Mouse (Mus musculus) ES-Bruce4 (cell line): Measurements from ENCODE around the gene Caly. TPM values are rescaled to one million over a fixed set of nuclear protein-coding genes. Genes with fewer than 3 reads are reported as not detected.

Experiments used
- H3K27ac ChIP-seq: 2 replicates; pipeline ENCODE4 v1.5.1; 2012; ENCODE audit warnings: low read length, inconsistent platforms; ENCODE audit not compliant: insufficient read depth
- H3K27me3 ChIP-seq: 2 replicates; pipeline ENCODE4 v1.6.1; 2012; ENCODE audit warnings: mild to moderate bottlenecking, low read length, inconsistent platforms; ENCODE audit not compliant: control insufficient read depth, poor library complexity, insufficient read depth, severe bottlenecking
- H3K36me3 ChIP-seq: 2 replicates; pipeline ENCODE4 v1.6.1; 2012; ENCODE audit warnings: inconsistent platforms, mild to moderate bottlenecking, low read length, moderate library complexity; ENCODE audit not compliant: control insufficient read depth, poor library complexity, insufficient read depth, severe bottlenecking
- H3K4me1 ChIP-seq: one replicate; pipeline ENCODE4 v1.8.1; 2011; ENCODE audit warnings: low read length; ENCODE audit not compliant: control insufficient read depth, insufficient read depth
- H3K4me3 ChIP-seq: 2 replicates; pipeline ENCODE4 v1.5.1; 2011; ENCODE audit warnings: low read depth, mild to moderate bottlenecking, low read length
- H3K9ac ChIP-seq: 2 replicates; pipeline ENCODE4 v1.6.1; 2012; ENCODE audit warnings: low read depth, mild to moderate bottlenecking, inconsistent platforms; ENCODE audit not compliant: poor library complexity, severe bottlenecking
- H3K9me3 ChIP-seq: replicated peaks from 2 replicates; pipeline ENCODE4 v1.6.1; 2012; ENCODE audit warnings: mild to moderate bottlenecking, low read length, inconsistent platforms; ENCODE audit not compliant: control insufficient read depth, poor library complexity, insufficient read depth, severe bottlenecking
- CTCF ChIP-seq: IDR thresholded peaks from one replicate; pipeline ENCODE4 v1.8.1; 2011; ENCODE audit warnings: low read depth, low read length
- EP300 ChIP-seq: IDR thresholded peaks from 2 replicates; pipeline ENCODE4 v1.6.1; 2011; ENCODE audit warnings: low read depth, low read length; ENCODE audit not compliant: insufficient read depth
- POLR2A ChIP-seq: IDR thresholded peaks from one replicate; pipeline ENCODE4 v1.8.1; 2011; ENCODE audit warnings: low read length; ENCODE audit not compliant: insufficient read depth
- polyA plus RNA-seq: library from polyadenylated mRNA; stranded (reverse); fragments of >200 nt; gene quantifications from 2 replicates; pipeline ENCODE4 v1.2.4, GENCODE M21; 2011; ENCODE audit warnings: low read depth; ENCODE audit not compliant: missing spikeins, insufficient read depth, insufficient read length

The Caly gene
- polyA plus RNA-seq, 1 experiment: 0.84 TPM

- Histone ChIP-seq H3K27me3 (no peaks in the 10 kb centered on the region), H3K36me3 (no peaks in the 10 kb centered on the region), H3K27ac (no peak overlapping the region), H3K9ac (no peak overlapping the region), H3K9me3 (no peaks in the 10 kb centered on the region), H3K4me3 (no peak overlapping the region), H3K4me1 (peaks cover 7% of the 10 kb centered on the region)
- no peak for TF ChIP-seq CTCF
- no peak for TF ChIP-seq EP300
- no peak for TF ChIP-seq POLR2A
Observed at GRCm38 (mm10) chr7:140122765-140123164, 40.4 kb upstream of the Caly start.

GRCm38 (mm10) chr7:140121338-140121910 lies 39.1 kb upstream of the Caly start:
- Histone ChIP-seq H3K27ac (no peak overlapping the region), H3K9ac (no peak overlapping the region), H3K4me3 (no peak overlapping the region), H3K27me3 (no peaks in the 10 kb centered on the region), H3K36me3 (no peaks in the 10 kb centered on the region), H3K4me1 (peaks cover 2% of the 10 kb centered on the region), H3K9me3 (no peaks in the 10 kb centered on the region)
- TF ChIP-seq EP300 (no peak), CTCF (no peak), POLR2A (no peak)

GRCm38 (mm10) chr7:140120484-140120883 lies 38.1 kb upstream of the Caly start:
- Histone ChIP-seq H3K27ac (no peak overlapping the region), H3K9ac (no peak overlapping the region), H3K4me1 (peaks cover 2% of the 10 kb centered on the region), H3K27me3 (no peaks in the 10 kb centered on the region), H3K9me3 (no peaks in the 10 kb centered on the region), H3K36me3 (no peaks in the 10 kb centered on the region), H3K4me3 (no peak overlapping the region)
- TF ChIP-seq EP300 (no peak), CTCF (no peak), POLR2A (no peak)

- H3K27ac ChIP-seq: peak within 1 kb of the TSS; percentile 62
- peak; percentile 82 for TF ChIP-seq POLR2A
- TF ChIP-seq EP300: no peak
- no peak for TF ChIP-seq CTCF
- H3K9ac ChIP-seq: peak within 1 kb of the TSS; percentile 70
- no peaks in the 10 kb centered on the region for H3K9me3 ChIP-seq
- H3K36me3 ChIP-seq: peaks cover 10% of the 10 kb centered on the region
- peak within 1 kb of the TSS; percentile 82 for H3K4me3 ChIP-seq
- H3K4me1 ChIP-seq: peaks cover 2% of the 10 kb centered on the region
- no peaks in the 10 kb centered on the region for H3K27me3 ChIP-seq
Observed at GRCm38 (mm10) chr7:140116329-140117054, 34.1 kb upstream of the Caly start, which contains the start of gene Echs1. Gene Echs1 (minus strand): TSS chr7:140116476.

GRCm38 (mm10) chr7:140115583-140116328 lies 33.4 kb upstream of the Caly start, which contains the start of gene Paox:
Gene Paox (plus strand): TSS chr7:140115799.
- H3K9me3 ChIP-seq: no peaks in the 10 kb centered on the region
- no peaks in the 10 kb centered on the region for H3K27me3 ChIP-seq
- H3K27ac ChIP-seq: peak within 1 kb of the TSS; percentile 58
- H3K36me3 ChIP-seq: peaks cover 15% of the 10 kb centered on the region
- TF ChIP-seq EP300: no peak
- TF ChIP-seq POLR2A: no peak
- no peak for TF ChIP-seq CTCF
- H3K4me3 ChIP-seq: peak within 1 kb of the TSS; percentile 82
- peaks cover 2% of the 10 kb centered on the region for H3K4me1 ChIP-seq
- H3K9ac ChIP-seq: peak within 1 kb of the TSS; percentile 70

- Histone ChIP-seq H3K9ac (no peak overlapping the region), H3K4me1 (peaks cover 2% of the 10 kb centered on the region), H3K36me3 (peaks cover 40% of the 10 kb centered on the region), H3K27me3 (no peaks in the 10 kb centered on the region), H3K4me3 (no peak overlapping the region), H3K9me3 (no peaks in the 10 kb centered on the region), H3K27ac (no peak overlapping the region)
- TF ChIP-seq POLR2A (no peak), CTCF (no peak), EP300 (no peak)
Observed at GRCm38 (mm10) chr7:140111943-140112342, 29.6 kb upstream of the Caly start.
